Mouse (Mus musculus) heart, embryonic 14.5 days (tissue): ENCODE results near the gene Itpr2. TPM values are rescaled to one million over a fixed set of nuclear protein-coding genes. Genes with fewer than 3 reads are reported as not detected.
A peak's percentile ranks its signal among the peaks of the same experiment; 100 is the strongest.

Experiments used
- ATAC-seq: fragments of 200-750 bp; cut with Nextera tagmentation; 2 replicates; pipeline ENCODE4 v1.8.0; 2017; ENCODE audit warnings: low read depth, moderate TSS enrichment; ENCODE audit not compliant: insufficient number of reproducible peaks, insufficient read depth, low FRiP score
- H3K27ac ChIP-seq, 2 experiments: fragments of 200-500 bp in 1 of 2; fragments of 300-500 bp in 1 of 2; sonication (generic) in 1 of 2; replicated peaks in 1 of 2; 2 replicates each; pipeline ENCODE4 v1.5.1; 2012 to 2014; ENCODE audit warnings: low read depth in 2 of 2, low read length in 2 of 2, control low read depth in 1 of 2, mild to moderate bottlenecking in 1 of 2, mixed read lengths in 1 of 2; ENCODE audit not compliant: control insufficient read depth in 1 of 2, insufficient read depth in 1 of 2
- H3K27me3 ChIP-seq: fragments of 300-500 bp; sonication (generic); 2 replicates; pipeline ENCODE4 v1.6.1; 2014; ENCODE audit warnings: mild to moderate bottlenecking, low read length, control low read depth; ENCODE audit not compliant: control insufficient read depth, insufficient read depth
- H3K36me3 ChIP-seq: fragments of 300-500 bp; sonication (generic); 2 replicates; pipeline ENCODE4 v1.6.1; 2014; ENCODE audit warnings: mild to moderate bottlenecking, control low read depth, low read length, mixed read lengths; ENCODE audit not compliant: control insufficient read depth, insufficient read depth
- H3K4me1 ChIP-seq, 2 experiments: fragments of 200-500 bp in 1 of 2; fragments of 300-500 bp in 1 of 2; sonication (generic) in 1 of 2; 2 replicates each; pipeline ENCODE4 v1.6.1; 2012 to 2014; ENCODE audit warnings: low read length in 2 of 2, control low read depth in 1 of 2, mixed read lengths in 1 of 2; ENCODE audit not compliant: control insufficient read depth in 2 of 2, insufficient read depth in 2 of 2
- H3K4me2 ChIP-seq: fragments of 300-500 bp; sonication (generic); 2 replicates; pipeline ENCODE4 v1.6.1; 2014; ENCODE audit warnings: mild to moderate bottlenecking, low read length
- H3K4me3 ChIP-seq, 2 experiments: fragments of 200-500 bp in 1 of 2; fragments of 300-500 bp in 1 of 2; sonication (generic) in 1 of 2; 2 replicates each; pipeline ENCODE4 v1.5.1; 2012 to 2014; ENCODE audit warnings: low read length in 2 of 2, mild to moderate bottlenecking in 2 of 2, control low read depth in 1 of 2, low read depth in 1 of 2, moderate library complexity in 1 of 2; ENCODE audit not compliant: control insufficient read depth in 1 of 2, insufficient read depth in 1 of 2
- H3K9ac ChIP-seq: fragments of 300-500 bp; sonication (generic); 2 replicates; pipeline ENCODE4 v1.6.1; 2014; ENCODE audit warnings: mild to moderate bottlenecking, low read length
- H3K9me3 ChIP-seq: fragments of 300-500 bp; sonication (generic); 2 replicates; pipeline ENCODE4 v1.6.1; 2016; ENCODE audit warnings: low read length, control low read depth; ENCODE audit not compliant: control insufficient read depth
- WGBS: fragments of 180-500 bp; shearing (Covaris S2); extraction: QIAGEN DNeasy Blood & Tissue Kit; methylation state at CpG from one replicate; pipeline ENCODE4 v1.1.7; 2014; 5-methylcytosine and 5-hydroxymethylcytosine counted together
- polyA plus RNA-seq: library from polyadenylated mRNA; unstranded; fragments of >200 nt; fragmentation: Nextera tagmentation; extraction: Ambion mirVana; gene quantifications from 2 replicates; pipeline ENCODE4 v1.2.1, GENCODE M21; 2014

Gene Itpr2
- 43.4 and 46.1 TPM in 2 replicates for polyA plus RNA-seq

DNA sequence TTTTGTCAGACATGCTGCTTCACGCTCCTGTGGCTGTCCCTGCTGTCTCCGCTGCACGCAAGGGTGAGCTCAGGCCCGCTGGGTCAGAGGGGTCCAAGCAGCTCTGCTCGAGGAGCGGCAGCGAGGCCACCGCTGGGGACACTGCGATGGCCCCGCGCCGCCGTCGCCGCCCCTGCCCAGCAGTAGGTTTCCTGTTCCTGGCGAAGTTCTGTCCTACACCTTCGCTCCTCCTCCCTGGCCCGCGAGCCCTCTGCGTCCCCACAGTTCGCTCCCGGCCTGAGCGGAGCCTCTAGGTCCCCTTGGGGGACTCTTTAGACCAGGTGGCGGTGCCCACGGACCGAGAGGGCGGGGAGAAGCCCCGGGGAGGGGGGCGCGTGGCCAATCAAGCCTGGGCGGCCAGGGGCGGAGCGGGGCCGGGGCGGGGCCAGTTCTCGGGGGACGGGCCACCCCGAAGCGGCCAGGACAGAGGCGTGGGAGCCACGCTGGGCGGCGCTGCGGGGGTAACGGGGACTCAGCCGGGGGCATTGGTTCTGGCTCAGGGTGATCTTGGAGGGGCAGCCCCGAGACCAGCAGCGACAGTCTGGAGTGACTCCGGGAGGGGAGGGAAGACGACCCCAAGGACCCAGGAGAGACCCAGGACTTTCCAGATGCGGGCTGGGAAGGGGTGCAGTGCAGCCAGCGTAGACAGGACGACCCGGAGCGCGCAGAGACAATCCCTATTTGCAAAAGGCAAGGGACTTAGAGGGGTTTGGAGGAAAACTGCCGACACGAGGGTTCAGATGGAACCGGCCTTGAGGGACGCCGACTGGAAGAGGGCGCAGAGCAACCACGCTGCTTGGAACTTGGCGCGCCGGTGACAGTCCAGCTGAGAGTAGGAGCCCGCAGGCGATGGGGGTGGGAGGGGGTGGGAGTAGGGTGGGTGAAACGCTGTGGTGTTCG, at the start of gene Itpr2:
Gene Itpr2, minus strand, starts transcription at position 358 of the 939 bp plus-strand sequence.
- H3K9me3 ChIP-seq: no peaks in the 10 kb centered on the region
- peak; percentile 95 for ATAC-seq
- peak within 1 kb of the TSS; percentile 88 for H3K9ac ChIP-seq
- peaks cover 19 to 26% of the 10 kb centered on the region in 2 experiments for H3K4me1 ChIP-seq
- WGBS: under 1% methylated on average over 66 of the region's 70 CpGs
- H3K4me2 ChIP-seq: peak within 1 kb of the TSS; percentile 91
- peak within 1 kb of the TSS; percentile 69 to 77 for H3K4me3 ChIP-seq
- H3K27ac ChIP-seq: peak within 1 kb of the TSS; percentile 82 to 94
- H3K36me3 ChIP-seq: no peaks in the 10 kb centered on the region
- no peaks in the 10 kb centered on the region for H3K27me3 ChIP-seq

GRCm38 (mm10) chr6:146551326-146551725, 49.3 kb upstream of the Itpr2 start:
- Histone ChIP-seq H3K9ac (no peak overlapping the region), H3K9me3 (peaks cover 4% of the 10 kb centered on the region; the same call in 1 of the 2 replicates), H3K27me3 (no peaks in the 10 kb centered on the region), H3K4me3 (no peak overlapping the region), H3K36me3 (peaks cover 93% of the 10 kb centered on the region), H3K4me1 (no peaks in the 10 kb centered on the region), H3K27ac (no peak overlapping the region), H3K4me2 (no peak overlapping the region)
- ATAC-seq: no peak

DNA sequence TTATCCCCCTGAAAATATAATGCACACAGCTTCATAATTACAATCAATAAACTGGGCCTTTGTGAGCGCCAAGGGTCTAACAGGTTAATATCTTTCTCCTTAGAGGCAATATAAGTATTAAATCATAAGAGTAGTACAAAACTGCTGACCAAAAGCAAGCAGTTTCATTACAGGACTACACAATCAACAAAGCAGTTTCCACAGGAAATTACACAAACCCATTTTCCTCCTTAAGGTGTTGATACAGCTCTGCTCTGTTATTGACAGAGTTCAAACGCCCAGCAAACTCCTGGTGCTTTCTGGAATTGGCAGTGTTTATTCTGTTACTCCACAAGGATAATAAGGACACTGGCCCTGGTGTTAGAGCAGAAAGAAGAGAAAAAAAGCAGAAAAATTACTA, 48.4 kb upstream of the Itpr2 start:
- H3K27ac ChIP-seq: no peak overlapping the region
- peaks cover 87% of the 10 kb centered on the region for H3K36me3 ChIP-seq
- H3K27me3 ChIP-seq: no peaks in the 10 kb centered on the region
- H3K9ac ChIP-seq: no peak overlapping the region
- WGBS: 90% methylated on average over 2 of the region's 2 CpGs
- H3K4me1 ChIP-seq: peaks cover 0 to 3% of the 10 kb centered on the region in 2 experiments; a peak in 1 of 4 replicates
- no peak overlapping the region for H3K4me3 ChIP-seq
- H3K4me2 ChIP-seq: no peak overlapping the region
- H3K9me3 ChIP-seq: no peaks in the 10 kb centered on the region
- ATAC-seq: no peak

- Histone ChIP-seq H3K27me3 (no peaks in the 10 kb centered on the region), H3K36me3 (peaks cover 40% of the 10 kb centered on the region), H3K9me3 (no peaks in the 10 kb centered on the region), H3K27ac (peak overlapping the region; percentile 93 to 96), H3K4me2 (peak overlapping the region; percentile 33), H3K9ac (no peak overlapping the region), H3K4me3 (no peak overlapping the region), H3K4me1 (peaks cover 3 to 21% of the 10 kb centered on the region in 2 experiments)
- ATAC-seq: peak; percentile 72
- WGBS: 21% methylated on average over 5 of the region's 5 CpGs
Observed at GRCm38 (mm10) chr6:146545289-146545865, 43.4 kb upstream of the Itpr2 start.

GRCm38 (mm10) chr6:146544622-146545021, 42.6 kb upstream of the Itpr2 start:
- H3K9ac ChIP-seq: no peak overlapping the region
- ATAC-seq: no peak
- no peaks in the 10 kb centered on the region for H3K9me3 ChIP-seq
- no peaks in the 10 kb centered on the region for H3K27me3 ChIP-seq
- no peak overlapping the region for H3K4me3 ChIP-seq
- peaks cover 33% of the 10 kb centered on the region for H3K36me3 ChIP-seq
- H3K27ac ChIP-seq: peak overlapping the region; percentile 93 to 96
- H3K4me1 ChIP-seq: peaks cover 3 to 21% of the 10 kb centered on the region in 2 experiments
- H3K4me2 ChIP-seq: peak overlapping the region; percentile 33
- 91% methylated on average over 1 of the region's 1 CpGs for WGBS

DNA sequence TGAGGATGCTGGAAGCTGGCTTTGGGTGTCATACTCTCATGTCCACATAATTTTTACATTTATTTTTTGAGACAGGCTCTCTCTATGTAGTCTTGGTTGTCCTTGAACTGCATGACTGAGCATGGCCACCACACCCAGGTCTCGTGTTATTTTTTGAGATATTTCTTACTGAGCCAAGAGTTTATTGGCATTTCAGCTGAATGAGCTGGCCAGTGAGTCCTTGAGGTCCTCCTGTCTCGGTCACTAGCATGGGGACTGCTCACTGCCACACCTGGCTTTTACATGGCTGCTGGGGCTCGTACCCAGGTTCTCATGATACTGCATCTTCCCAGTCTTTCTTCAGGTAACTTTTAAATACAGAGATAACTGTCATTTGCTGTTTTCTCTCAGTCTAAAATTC, 38.4 kb upstream of the Itpr2 start:
- H3K4me1 ChIP-seq: peaks cover 11 to 35% of the 10 kb centered on the region in 2 experiments
- no peak for ATAC-seq

DNA sequence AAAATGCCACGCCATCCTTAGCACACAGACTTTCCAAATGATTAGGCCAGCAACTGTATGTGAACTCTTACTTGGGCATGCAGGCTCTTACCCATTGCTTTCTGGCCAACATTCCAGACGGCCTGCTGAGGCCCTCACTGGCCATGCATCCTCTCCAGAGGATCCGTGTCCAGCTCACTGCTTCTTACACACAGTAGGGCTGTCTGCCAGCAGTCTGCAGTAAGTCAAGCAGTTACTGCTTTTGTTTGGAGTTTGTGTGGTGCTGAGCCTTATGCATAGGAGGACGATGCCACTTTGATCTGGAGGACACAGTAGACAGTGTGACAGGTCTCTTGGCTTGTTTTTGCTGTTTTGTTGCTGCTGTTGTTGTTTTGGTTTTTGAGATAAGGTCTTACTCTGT, 36.6 kb upstream of the Itpr2 start:
- Histone ChIP-seq H3K27ac (peak overlapping the region; percentile 50 to 67), H3K36me3 (no peaks in the 10 kb centered on the region), H3K9me3 (no peaks in the 10 kb centered on the region), H3K4me1 (peaks cover 9 to 25% of the 10 kb centered on the region in 2 experiments), H3K4me3 (no peak overlapping the region), H3K4me2 (no peak overlapping the region), H3K27me3 (no peaks in the 10 kb centered on the region), H3K9ac (no peak overlapping the region)
- WGBS: 38% methylated on average over 4 of the region's 4 CpGs
- 0 out of 2 replicates have a peak, but pooled peaks have one; percentile 41 for ATAC-seq

More for the DNA sequence above, 38.4 kb upstream of the Itpr2 start:
- no peak overlapping the region for H3K4me3 ChIP-seq
- H3K27ac ChIP-seq: no peak overlapping the region
- H3K9ac ChIP-seq: no peak overlapping the region
- H3K4me2 ChIP-seq: no peak overlapping the region
- H3K27me3 ChIP-seq: no peaks in the 10 kb centered on the region
- H3K9me3 ChIP-seq: no peaks in the 10 kb centered on the region
- H3K36me3 ChIP-seq: no peaks in the 10 kb centered on the region
- WGBS: 91% methylated on average over 3 of the region's 3 CpGs
